Mouse (Mus musculus) spleen, adult 2 months (tissue): ENCODE results near the gene Agap1.

Experiments used
- CTCF ChIP-seq: fragments of 200-500 bp; IDR thresholded peaks from 2 replicates; pipeline ENCODE4 v1.5.1; 2011; ENCODE audit warnings: mild to moderate bottlenecking, inconsistent platforms; ENCODE audit not compliant: insufficient read depth, insufficient read length, insufficient replicate concordance; ENCODE audit errors: extremely low read depth
- POLR2A ChIP-seq: fragments of 200-500 bp; IDR thresholded peaks from 2 replicates; pipeline ENCODE4 v1.6.1; 2011; ENCODE audit warnings: low read depth, low read length, inconsistent platforms

DNA sequence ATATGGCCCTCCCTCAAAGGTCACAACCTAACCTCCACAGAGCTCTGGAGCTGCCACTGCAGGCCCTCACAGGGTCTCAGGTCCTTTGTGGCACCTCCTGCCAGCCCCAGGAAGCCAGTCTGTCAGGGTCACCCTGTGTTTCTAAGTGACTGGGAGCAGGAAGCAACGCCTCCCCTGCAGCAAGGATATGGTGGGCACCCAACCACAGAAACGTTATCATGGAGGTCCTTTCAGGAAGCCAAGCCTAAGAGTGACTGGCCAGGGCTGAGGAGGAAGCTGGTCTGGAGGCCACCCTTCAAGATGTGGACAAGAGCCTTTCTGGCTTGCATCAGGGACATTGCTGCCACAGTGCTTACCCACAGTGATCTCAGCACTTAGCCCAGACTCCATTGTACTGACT lies 444.4 kb downstream of the Agap1 start:
- TF ChIP-seq POLR2A (no peak), CTCF (no peak)
